Mouse (Mus musculus): ENCODE results near the gene Tll2. TPM values are rescaled to one million over a fixed set of nuclear protein-coding genes. Genes with fewer than 3 reads are reported as not detected.

Gene Tll2
- polyA plus RNA-seq, 1 experiment from 2014 or later = not detected

GRCm38 (mm10) chr19:41119924-41120323, 86.7 kb downstream of the Tll2 start:
- no peak overlapping the region for H3K4me3 ChIP-seq (ENCODE audit: inconsistent target)
- H3K36me3 ChIP-seq (ENCODE audit: inconsistent target) = no peaks in the 10 kb centered on the region
- no peak overlapping the region for H3K27ac ChIP-seq
- H3K79me2 ChIP-seq (ENCODE audit: inconsistent target) = no peaks in the 10 kb centered on the region
- WGBS (ENCODE audit: missing documents) = 97% methylated on average over 13 of the region's 13 CpGs

DNA sequence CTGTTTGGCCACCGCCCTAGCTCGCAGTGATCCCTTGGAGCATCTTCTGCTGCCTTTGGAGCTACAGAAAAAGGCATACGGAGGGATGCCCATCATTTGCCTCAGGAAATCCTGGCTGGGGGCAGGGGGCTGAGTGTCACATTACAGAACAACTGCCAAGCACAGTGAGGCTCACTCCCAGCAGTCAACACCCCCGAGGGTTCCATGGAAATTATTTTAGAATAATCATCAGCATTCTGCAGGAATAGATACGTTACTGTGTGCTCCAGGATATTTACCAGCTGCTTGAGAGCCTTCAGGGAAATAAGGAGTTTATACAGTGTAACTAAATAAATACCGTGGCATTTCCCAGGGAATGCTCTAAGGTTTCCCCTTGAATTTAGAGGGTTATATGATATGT, 88.3 kb downstream of the Tll2 start:
- Histone ChIP-seq H3K36me3 (ENCODE audit: inconsistent target) (no peaks in the 10 kb centered on the region), H3K4me3 (ENCODE audit: inconsistent target) (no peak overlapping the region), H3K27ac (no peak overlapping the region), H3K79me2 (ENCODE audit: inconsistent target) (no peaks in the 10 kb centered on the region)
- WGBS (ENCODE audit: missing documents) = 70% methylated on average over 6 of the region's 6 CpGs

- Histone ChIP-seq H3K27ac (no peak overlapping the region), H3K4me3 (ENCODE audit: inconsistent target) (no peak overlapping the region), H3K36me3 (ENCODE audit: inconsistent target) (no peaks in the 10 kb centered on the region), H3K79me2 (ENCODE audit: inconsistent target) (no peaks in the 10 kb centered on the region)
- WGBS (ENCODE audit: missing documents) = 91% methylated on average over 4 of the region's 4 CpGs
These were observed 89.3 kb downstream of the Tll2 start for GRCm38 (mm10) chr19:41117334-41117733.

GRCm38 (mm10) chr19:41114611-41115010, 92.0 kb downstream of the Tll2 start:
- WGBS (ENCODE audit: missing documents) = 37% methylated on average over 5 of the region's 5 CpGs
- H3K27ac ChIP-seq = no peak overlapping the region
- H3K36me3 ChIP-seq (ENCODE audit: inconsistent target) = no peaks in the 10 kb centered on the region
- no peaks in the 10 kb centered on the region for H3K79me2 ChIP-seq (ENCODE audit: inconsistent target)
- no peak overlapping the region for H3K4me3 ChIP-seq (ENCODE audit: inconsistent target)

DNA sequence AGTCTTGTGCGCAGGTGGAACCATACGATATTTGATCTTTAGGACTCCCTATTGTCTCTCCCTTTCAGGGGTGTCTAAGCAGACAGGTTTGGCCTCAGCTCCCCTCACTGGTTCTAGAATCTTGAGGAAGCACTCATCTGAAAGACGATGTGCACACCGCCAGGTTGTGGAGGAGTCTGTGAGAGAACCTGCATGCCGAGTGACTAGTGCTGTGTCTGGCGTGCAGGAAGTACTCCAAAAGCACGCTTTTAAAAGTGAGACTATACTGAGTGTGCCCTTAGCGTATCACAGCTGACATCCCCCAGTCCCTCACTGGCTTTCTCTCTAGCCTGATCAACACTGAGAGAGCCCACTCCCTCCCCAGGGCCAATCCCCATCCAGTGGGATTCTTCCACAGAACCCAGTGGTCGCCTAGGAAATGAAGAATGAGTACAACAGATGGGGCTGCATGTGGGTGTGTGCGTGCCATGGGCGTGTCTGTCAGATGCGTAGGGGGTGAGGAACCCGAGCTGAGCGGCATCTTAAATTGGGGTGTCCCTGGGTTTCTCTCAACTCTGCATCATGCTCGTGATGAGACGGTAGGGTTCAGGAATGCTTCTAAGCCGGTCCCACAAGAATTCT, 92.6 kb downstream of the Tll2 start:
- Histone ChIP-seq H3K27ac (no peak overlapping the region), H3K36me3 (ENCODE audit: inconsistent target) (no peaks in the 10 kb centered on the region), H3K79me2 (ENCODE audit: inconsistent target) (no peaks in the 10 kb centered on the region), H3K4me3 (ENCODE audit: inconsistent target) (no peak overlapping the region)
- 80% methylated on average over 17 of the region's 17 CpGs for WGBS (ENCODE audit: missing documents)

DNA sequence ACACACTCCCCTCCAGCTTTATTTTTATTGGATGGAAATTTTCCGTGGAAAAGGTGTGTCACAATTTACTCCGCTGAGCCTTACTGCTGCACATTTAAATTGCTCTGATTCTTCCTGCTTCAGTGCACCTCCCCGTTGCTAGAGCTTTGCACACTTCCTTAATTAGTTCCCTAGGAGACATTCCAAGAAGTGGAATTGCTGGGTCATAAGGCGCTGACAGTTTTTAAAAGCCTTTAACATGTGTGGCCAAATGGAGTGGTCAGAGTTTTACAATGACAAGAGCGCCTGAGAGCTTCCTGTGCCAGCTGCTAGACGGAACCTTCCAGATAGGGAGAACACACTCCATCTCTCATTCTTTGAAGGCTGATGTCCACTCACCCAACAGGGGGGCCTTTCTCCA, 94.0 kb downstream of the Tll2 start:
- Histone ChIP-seq H3K36me3 (ENCODE audit: inconsistent target) (no peaks in the 10 kb centered on the region), H3K27ac (no peak overlapping the region), H3K4me3 (ENCODE audit: inconsistent target) (no peak overlapping the region), H3K79me2 (ENCODE audit: inconsistent target) (no peaks in the 10 kb centered on the region)
- 30% methylated on average over 6 of the region's 6 CpGs for WGBS (ENCODE audit: missing documents)

DNA sequence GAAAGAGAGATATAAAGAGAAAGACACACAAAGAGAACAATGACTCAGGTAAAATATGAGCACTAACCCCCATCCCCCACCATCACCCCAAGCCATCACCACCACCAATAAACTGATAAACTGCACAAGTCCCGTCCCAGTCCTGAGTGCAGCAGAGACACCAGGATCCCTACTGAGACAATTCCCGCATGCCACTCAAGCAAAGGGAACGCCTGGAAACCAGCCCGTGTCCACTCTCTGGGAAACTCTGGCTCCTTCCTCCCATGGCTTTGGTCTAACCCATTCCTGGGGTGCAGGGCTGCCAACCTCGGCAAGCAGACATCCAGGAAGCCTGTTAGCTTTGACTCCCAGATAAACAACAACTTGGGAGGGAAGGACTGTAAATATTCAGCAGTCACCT, 96.6 kb downstream of the Tll2 start:
- Histone ChIP-seq H3K79me2 (ENCODE audit: inconsistent target) (no peaks in the 10 kb centered on the region), H3K4me3 (ENCODE audit: inconsistent target) (no peak overlapping the region), H3K36me3 (ENCODE audit: inconsistent target) (no peaks in the 10 kb centered on the region), H3K27ac (no peak overlapping the region)
- 69% methylated on average over 5 of the region's 5 CpGs for WGBS (ENCODE audit: missing documents)

DNA sequence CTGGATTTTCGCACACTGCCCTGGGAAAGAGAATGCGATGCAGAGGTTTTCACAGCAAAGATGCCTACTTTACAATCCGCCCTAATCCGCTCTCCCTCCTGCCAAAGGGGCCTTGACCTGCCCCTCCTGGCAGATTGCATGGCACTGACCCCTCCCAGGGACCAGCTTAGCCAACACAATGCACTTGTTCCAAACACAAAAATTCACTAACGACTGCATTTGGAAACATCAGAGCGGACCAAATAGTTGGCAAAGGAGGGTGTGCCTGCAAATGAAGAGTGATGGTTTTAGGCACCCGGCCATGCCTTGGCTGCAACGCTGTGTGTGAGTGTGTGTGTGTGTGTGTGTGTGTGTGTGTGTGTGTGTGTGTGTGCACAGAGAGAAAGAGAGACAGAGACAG, 97.1 kb downstream of the Tll2 start:
- Histone ChIP-seq H3K4me3 (ENCODE audit: inconsistent target) (no peak overlapping the region), H3K36me3 (ENCODE audit: inconsistent target) (no peaks in the 10 kb centered on the region), H3K27ac (no peak overlapping the region), H3K79me2 (ENCODE audit: inconsistent target) (no peaks in the 10 kb centered on the region)
- whole genome bisulfite sequencing (ENCODE audit: missing documents) = 88% methylated on average over 8 of the region's 8 CpGs

DNA sequence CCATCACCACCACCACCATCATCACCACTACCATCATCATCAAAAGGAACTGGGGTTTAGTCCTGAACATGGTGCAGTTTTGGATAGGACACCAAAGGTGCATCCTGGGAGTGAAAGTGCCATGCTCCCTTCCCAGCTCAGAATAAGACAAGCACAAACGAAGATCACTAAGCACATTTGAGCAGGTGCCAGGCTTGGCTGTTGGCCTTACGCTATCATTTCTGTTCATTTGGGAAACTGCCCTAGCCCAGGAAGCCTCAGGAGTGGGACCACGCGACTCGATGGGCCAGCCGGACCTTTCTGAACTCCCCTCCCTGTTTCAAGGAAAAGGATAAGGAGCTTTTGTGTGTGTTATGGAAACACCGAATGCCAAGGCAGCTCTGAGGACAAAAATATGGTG, 98.0 kb downstream of the Tll2 start:
- no peaks in the 10 kb centered on the region for H3K79me2 ChIP-seq (ENCODE audit: inconsistent target)
- H3K4me3 ChIP-seq (ENCODE audit: inconsistent target) = no peak overlapping the region
- H3K27ac ChIP-seq = no peak overlapping the region
- no peaks in the 10 kb centered on the region for H3K36me3 ChIP-seq (ENCODE audit: inconsistent target)
- WGBS (ENCODE audit: missing documents) = 94% methylated on average over 7 of the region's 7 CpGs

GRCm38 (mm10) chr19:41107530-41107929, 99.1 kb downstream of the Tll2 start:
- H3K79me2 ChIP-seq (ENCODE audit: inconsistent target) = no peaks in the 10 kb centered on the region
- H3K36me3 ChIP-seq (ENCODE audit: inconsistent target) = no peaks in the 10 kb centered on the region
- no peak overlapping the region for H3K4me3 ChIP-seq (ENCODE audit: inconsistent target)
- no peak overlapping the region for H3K27ac ChIP-seq
- 70% methylated on average over 8 of the region's 8 CpGs for WGBS (ENCODE audit: missing documents)

GRCm38 (mm10) chr19:41104922-41105321, 101.7 kb downstream of the Tll2 start:
- no peaks in the 10 kb centered on the region for H3K79me2 ChIP-seq (ENCODE audit: inconsistent target)
- no peaks in the 10 kb centered on the region for H3K36me3 ChIP-seq (ENCODE audit: inconsistent target)
- no peak overlapping the region for H3K4me3 ChIP-seq (ENCODE audit: inconsistent target)
- 63% methylated on average over 8 of the region's 8 CpGs for WGBS (ENCODE audit: missing documents)
- no peak overlapping the region for H3K27ac ChIP-seq

DNA sequence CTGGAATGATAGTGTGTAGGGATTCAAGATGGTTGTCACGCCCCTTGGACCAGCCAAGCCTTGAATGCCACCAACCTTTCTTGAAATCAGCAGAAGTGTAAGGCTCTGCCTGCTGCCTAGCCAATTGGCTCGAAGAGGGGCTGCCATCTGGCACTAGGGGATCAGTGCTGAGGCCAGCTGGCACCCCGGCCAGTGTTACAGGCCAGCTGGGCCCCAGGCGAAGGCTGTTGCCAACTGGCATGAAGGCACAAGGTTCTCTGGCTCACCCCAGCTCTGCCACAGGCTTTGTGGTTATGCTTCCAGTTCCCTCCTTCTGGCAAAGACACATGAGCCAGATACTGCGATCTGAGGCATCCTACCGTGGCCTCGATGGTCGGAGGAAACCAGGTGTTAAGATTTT, 105.2 kb downstream of the Tll2 start:
- Histone ChIP-seq H3K27ac (no peak overlapping the region), H3K79me2 (ENCODE audit: inconsistent target) (no peaks in the 10 kb centered on the region), H3K4me3 (ENCODE audit: inconsistent target) (no peak overlapping the region), H3K36me3 (ENCODE audit: inconsistent target) (no peaks in the 10 kb centered on the region)
- 78% methylated on average over 8 of the region's 8 CpGs for WGBS (ENCODE audit: missing documents)

DNA sequence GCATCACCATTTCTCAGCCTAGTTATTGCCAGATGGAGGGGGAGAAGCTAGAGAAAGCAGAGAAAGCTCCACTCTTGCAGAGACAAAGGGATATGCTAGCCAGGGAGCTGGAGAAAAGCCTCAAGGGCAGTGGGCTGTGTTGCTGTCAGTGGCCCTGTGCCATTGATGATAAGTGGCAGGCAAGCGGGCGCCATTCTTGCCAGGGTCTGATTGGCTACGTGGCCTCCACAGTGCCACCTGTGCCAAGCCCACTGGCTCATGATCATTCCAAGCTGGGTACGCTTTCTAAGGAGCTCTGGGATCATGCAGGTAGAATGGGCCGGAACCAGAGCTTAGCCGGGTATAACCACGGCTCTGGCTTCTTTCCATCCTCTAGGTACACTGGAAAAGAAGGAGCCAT, 105.8 kb downstream of the Tll2 start:
- no peak overlapping the region for H3K27ac ChIP-seq
- no peaks in the 10 kb centered on the region for H3K79me2 ChIP-seq (ENCODE audit: inconsistent target)
- no peaks in the 10 kb centered on the region for H3K36me3 ChIP-seq (ENCODE audit: inconsistent target)
- no peak overlapping the region for H3K4me3 ChIP-seq (ENCODE audit: inconsistent target)
- WGBS (ENCODE audit: missing documents) = 89% methylated on average over 7 of the region's 7 CpGs

DNA sequence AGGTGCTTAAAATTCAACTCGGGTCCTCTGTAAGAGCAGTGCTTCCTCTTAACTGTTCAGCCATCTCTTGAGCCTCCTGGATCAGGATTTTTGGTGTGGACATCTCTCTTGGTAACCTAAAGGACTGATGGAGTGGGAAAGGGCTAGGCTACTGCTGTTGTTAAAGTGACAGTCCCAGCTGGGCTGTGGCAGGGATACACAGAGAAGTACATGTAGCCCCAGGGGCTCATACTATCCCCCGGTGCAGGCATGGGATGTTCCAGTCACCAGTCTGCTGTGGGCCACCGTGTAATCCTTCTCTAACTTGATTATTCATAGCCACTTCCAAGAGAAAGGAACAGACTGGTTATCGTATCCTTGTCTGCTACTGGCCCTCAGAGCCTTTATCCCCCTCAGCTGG, 109.6 kb downstream of the Tll2 start:
- Histone ChIP-seq H3K27ac (no peak overlapping the region), H3K79me2 (ENCODE audit: inconsistent target) (no peaks in the 10 kb centered on the region), H3K4me3 (ENCODE audit: inconsistent target) (no peak overlapping the region), H3K36me3 (ENCODE audit: inconsistent target) (no peaks in the 10 kb centered on the region)
- WGBS (ENCODE audit: missing documents) = 80% methylated on average over 4 of the region's 4 CpGs

DNA sequence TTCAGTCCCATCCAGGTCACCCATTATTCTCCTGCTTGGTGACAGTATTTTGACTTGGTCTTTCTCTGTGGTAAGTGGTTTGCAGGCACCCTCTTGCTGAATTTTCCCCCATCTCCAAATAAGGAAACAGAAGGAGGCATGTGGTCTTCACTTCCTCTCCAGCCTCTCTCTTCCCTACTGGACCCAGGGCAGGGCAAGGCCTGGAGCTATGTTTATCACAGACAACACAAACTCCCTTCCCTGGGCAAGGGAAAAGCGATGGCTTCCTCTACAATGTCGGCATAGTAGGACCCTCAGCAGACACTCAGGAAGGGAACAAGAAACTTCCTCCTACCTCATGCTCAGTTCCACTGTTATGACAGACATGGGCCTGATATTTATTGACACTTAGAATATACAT, 114.7 kb downstream of the Tll2 start:
- Histone ChIP-seq H3K79me2 (ENCODE audit: inconsistent target) (no peaks in the 10 kb centered on the region), H3K4me3 (ENCODE audit: inconsistent target) (no peak overlapping the region), H3K27ac (no peak overlapping the region), H3K36me3 (ENCODE audit: inconsistent target) (no peaks in the 10 kb centered on the region)
- 14% methylated on average over 2 of the region's 2 CpGs for WGBS (ENCODE audit: missing documents)

- 20% methylated on average over 5 of the region's 5 CpGs for WGBS (ENCODE audit: missing documents)
- Histone ChIP-seq H3K36me3 (ENCODE audit: inconsistent target) (no peaks in the 10 kb centered on the region), H3K79me2 (ENCODE audit: inconsistent target) (no peaks in the 10 kb centered on the region), H3K4me3 (ENCODE audit: inconsistent target) (no peak overlapping the region), H3K27ac (no peak overlapping the region)
These were observed 116.8 kb downstream of the Tll2 start for GRCm38 (mm10) chr19:41089833-41090232.
